Mouse (Mus musculus) brain, embryonic 14.5 days (tissue): Measurements from ENCODE around the gene Apoc4.

Source experiments
- CTCF ChIP-seq: fragments of 200-500 bp; IDR thresholded peaks from 2 replicates; pipeline ENCODE4 v1.5.1; 2012; ENCODE audit warnings: inconsistent platforms, mild to moderate bottlenecking, moderate library complexity, borderline replicate concordance; ENCODE audit not compliant: insufficient read depth, insufficient read length; ENCODE audit errors: extremely low read depth
- POLR2A ChIP-seq: fragments of 200-500 bp; IDR thresholded peaks from 2 replicates; pipeline ENCODE4 v1.6.1; 2012; ENCODE audit warnings: mild to moderate bottlenecking, inconsistent platforms, borderline replicate concordance; ENCODE audit not compliant: poor library complexity, insufficient read depth, insufficient read length, severe bottlenecking; ENCODE audit errors: extremely low read depth

- TF ChIP-seq CTCF (no peak), POLR2A (no peak)
These were observed 46.0 kb downstream of the Apoc4 start for GRCm38 (mm10) chr7:19635074-19635827.
